Mouse (Mus musculus) kidney, adult 2 months (tissue): ENCODE results near the gene Tcf20.

Experiments
- CTCF ChIP-seq: fragments of 200-500 bp; conservative IDR thresholded peaks from 2 replicates; pipeline ENCODE4 v1.5.1; 2011; ENCODE audit warnings: low read depth, mild to moderate bottlenecking, control low read depth, low read length, moderate library complexity, mixed read lengths; ENCODE audit not compliant: insufficient read depth, insufficient read length
- POLR2A ChIP-seq: fragments of 200-500 bp; IDR thresholded peaks from one replicate; pipeline ENCODE4 v1.6.1; 2011; ENCODE audit warnings: low read depth, low read length, control low read depth

DNA sequence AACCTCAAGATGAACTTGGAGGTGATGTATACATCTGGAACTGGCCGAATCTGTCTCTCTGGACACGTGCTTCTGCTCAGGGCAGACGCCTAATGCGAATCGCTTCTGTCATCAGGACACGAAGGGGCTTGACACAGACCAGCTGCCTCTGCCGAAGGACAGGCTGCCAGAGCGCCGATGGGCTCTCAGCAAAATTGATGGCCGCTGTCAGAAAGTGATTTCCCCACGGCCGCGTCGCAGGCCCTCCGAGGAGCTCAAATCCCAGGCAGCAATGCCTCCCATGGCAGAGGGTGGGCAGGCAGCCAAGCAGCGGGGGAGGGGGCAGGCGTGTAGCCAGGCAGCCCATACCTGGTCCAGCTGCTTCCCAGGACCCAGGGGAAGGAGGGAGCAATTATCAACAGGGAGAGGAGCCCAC is 49.5 kb downstream of the Tcf20 start:
- TF ChIP-seq POLR2A (no peak), CTCF (no peak)
